Mouse (Mus musculus) heart, postnatal 0 days (tissue): ENCODE data around the gene Tbc1d10b. TPM values are rescaled to one million over a fixed set of nuclear protein-coding genes. Genes with fewer than 3 reads are reported as not detected.

Source experiments
- ATAC-seq: fragments of 200-750 bp; cut with Nextera tagmentation; 2 replicates; pipeline ENCODE4 v1.8.0; 2017; ENCODE audit warnings: low read depth, moderate number of reproducible peaks, moderate library complexity; ENCODE audit not compliant: insufficient read depth
- DNase-seq: peaks from one replicate; pipeline ENCODE4 v3.0.0-alpha.2; 2016; ENCODE audit warnings: low spot score
- H3K27ac ChIP-seq: fragments of 300-500 bp; sonication (generic); 2 replicates; pipeline ENCODE4 v1.5.1; 2014; ENCODE audit warnings: low read depth, mild to moderate bottlenecking
- H3K27me3 ChIP-seq: fragments of 300-500 bp; sonication (generic); 2 replicates; pipeline ENCODE4 v1.6.1; 2014; ENCODE audit warnings: low read length, mixed read lengths; ENCODE audit not compliant: control insufficient read depth, insufficient read depth
- H3K36me3 ChIP-seq: fragments of 300-500 bp; sonication (generic); replicated peaks from 2 replicates; pipeline ENCODE4 v1.6.1; 2014; ENCODE audit warnings: low read length, mixed read lengths; ENCODE audit not compliant: control insufficient read depth, insufficient read depth
- H3K4me1 ChIP-seq: fragments of 300-500 bp; sonication (generic); 2 replicates; pipeline ENCODE4 v1.6.1; 2014; ENCODE audit warnings: antibody characterized with exemption; ENCODE audit not compliant: control insufficient read depth, insufficient read depth
- H3K4me2 ChIP-seq: fragments of 300-500 bp; sonication (generic); 2 replicates; pipeline ENCODE4 v1.6.1; 2014; ENCODE audit warnings: low read depth, mild to moderate bottlenecking, low read length, moderate library complexity
- H3K4me3 ChIP-seq: fragments of 300-500 bp; sonication (generic); 2 replicates; pipeline ENCODE4 v1.5.1; 2014; ENCODE audit warnings: low read depth, low read length
- H3K9ac ChIP-seq: fragments of 300-500 bp; sonication (generic); replicated peaks from 2 replicates; pipeline ENCODE4 v1.6.1; 2014; ENCODE audit warnings: low read depth, low read length, mixed read lengths
- H3K9me3 ChIP-seq: fragments of 300-500 bp; sonication (generic); replicated peaks from 2 replicates; pipeline ENCODE4 v1.6.1; 2016; ENCODE audit warnings: low read length; ENCODE audit not compliant: control insufficient read depth
- CTCF ChIP-seq: IDR thresholded peaks from 2 replicates; pipeline ENCODE4 v1.5.1; 2016; ENCODE audit warnings: antibody characterized with exemption, control low read depth, low read depth
- EP300 ChIP-seq: IDR thresholded peaks from 2 replicates; pipeline ENCODE4 v1.6.1; 2016; ENCODE audit warnings: antibody characterized with exemption, low read depth
- WGBS: fragments of 180-500 bp; shearing (Covaris S2); extraction: QIAGEN DNeasy Blood & Tissue Kit; methylation state at CpG from one replicate; pipeline ENCODE4 v1.1.7; 2014; 5-methylcytosine and 5-hydroxymethylcytosine counted together
- polyA plus RNA-seq: library from polyadenylated mRNA; unstranded; fragments of >200 nt; fragmentation: Nextera tagmentation; extraction: Ambion mirVana; gene quantifications from 2 replicates; pipeline ENCODE4 v1.2.1, GENCODE M21; 2015
- total RNA-seq: library from RNA; depleted of rRNA; stranded (reverse); fragments of >200 nt; gene quantifications from 2 replicates; pipeline ENCODE4 v1.2.3, GENCODE M21; 2014; ENCODE audit warnings: low replicate concordance

Gene Tbc1d10b
- total and polyA plus RNA-seq, 2 experiments from 2014 or later = 10.8 to 45.3 TPM

GRCm38 (mm10) chr7:127231826-127232621 is 23.8 kb upstream of the Tbc1d10b start:
- peak overlapping the region; percentile 85 for H3K4me2 ChIP-seq
- ATAC-seq (no peak), DNase-seq (no peak)
- peaks cover 24% of the 10 kb centered on the region for H3K36me3 ChIP-seq
- no peaks in the 10 kb centered on the region for H3K9me3 ChIP-seq
- H3K4me3 ChIP-seq = peak overlapping the region; percentile 95
- H3K27me3 ChIP-seq = no peaks in the 10 kb centered on the region
- TF ChIP-seq EP300 (no peak), CTCF (no peak)
- 3% methylated on average over 20 of the region's 20 CpGs for WGBS
- peak overlapping the region; percentile 93 for H3K27ac ChIP-seq
- peak overlapping the region; percentile 71 for H3K9ac ChIP-seq
- peaks cover 9% of the 10 kb centered on the region for H3K4me1 ChIP-seq

- ATAC-seq (no peak), DNase-seq (no peak)
- H3K27ac ChIP-seq = peak overlapping the region; percentile 93
- WGBS = 43% methylated on average over 3 of the region's 3 CpGs
- peaks cover 18% of the 10 kb centered on the region for H3K36me3 ChIP-seq
- peak overlapping the region; percentile 85 for H3K4me2 ChIP-seq
- H3K27me3 ChIP-seq = no peaks in the 10 kb centered on the region
- peaks cover 9% of the 10 kb centered on the region for H3K4me1 ChIP-seq
- no peaks in the 10 kb centered on the region for H3K9me3 ChIP-seq
- no peak for TF ChIP-seq EP300
- no peak for TF ChIP-seq CTCF
- peak overlapping the region; percentile 95 for H3K4me3 ChIP-seq
- peak overlapping the region; percentile 71 for H3K9ac ChIP-seq
These were observed 23.1 kb upstream of the Tbc1d10b start for GRCm38 (mm10) chr7:127231376-127231775.

GRCm38 (mm10) chr7:127228615-127229303 is 20.5 kb upstream of the Tbc1d10b start:
- 59% methylated on average over 4 of the region's 4 CpGs for WGBS
- DNase-seq = peak; percentile 80
- Histone ChIP-seq H3K4me1 (peaks cover 3% of the 10 kb centered on the region), H3K4me2 (no peak overlapping the region), H3K36me3 (no peaks in the 10 kb centered on the region), H3K27me3 (no peaks in the 10 kb centered on the region), H3K4me3 (no peak overlapping the region), H3K27ac (no peak overlapping the region), H3K9me3 (no peaks in the 10 kb centered on the region), H3K9ac (no peak overlapping the region)
- no peak for TF ChIP-seq EP300
- peak; percentile 83 for TF ChIP-seq CTCF
- ATAC-seq = no peak; the same call in 1 of the 2 replicates

GRCm38 (mm10) chr7:127225147-127225995 is 17.1 kb upstream of the Tbc1d10b start:
- no peak for DNase-seq
- H3K9me3 ChIP-seq = no peaks in the 10 kb centered on the region
- TF ChIP-seq EP300 (no peak), CTCF (no peak)
- no peak overlapping the region for H3K4me3 ChIP-seq
- no peak for ATAC-seq
- no peak overlapping the region for H3K27ac ChIP-seq
- no peak overlapping the region for H3K4me2 ChIP-seq
- H3K9ac ChIP-seq = no peak overlapping the region
- no peaks in the 10 kb centered on the region for H3K27me3 ChIP-seq
- 71% methylated on average over 11 of the region's 11 CpGs for WGBS
- H3K36me3 ChIP-seq = no peaks in the 10 kb centered on the region
- H3K4me1 ChIP-seq = no peaks in the 10 kb centered on the region

- H3K4me3 ChIP-seq = no peak overlapping the region
- ATAC-seq (no peak), DNase-seq (no peak)
- no peaks in the 10 kb centered on the region for H3K27me3 ChIP-seq
- H3K4me1 ChIP-seq = no peaks in the 10 kb centered on the region
- no peaks in the 10 kb centered on the region for H3K9me3 ChIP-seq
- WGBS = 89% methylated on average over 6 of the region's 6 CpGs
- H3K27ac ChIP-seq = no peak overlapping the region
- TF ChIP-seq CTCF = no peak
- TF ChIP-seq EP300 = no peak
- H3K4me2 ChIP-seq = no peak overlapping the region
- no peak overlapping the region for H3K9ac ChIP-seq
- no peaks in the 10 kb centered on the region for H3K36me3 ChIP-seq
These were observed 16.3 kb upstream of the Tbc1d10b start for GRCm38 (mm10) chr7:127224616-127225015.
